Mouse (Mus musculus) monocyte, adult 2 months (primary cell): ENCODE data around the gene Wdpcp.

Source experiments
- DNase-seq, 2 experiments: peaks; one replicate each; pipeline ENCODE4 v3.0.0; 2022; ENCODE audit warnings: low spot score in 2 of 2, low read depth in 1 of 2

Gene Wdpcp

DNA sequence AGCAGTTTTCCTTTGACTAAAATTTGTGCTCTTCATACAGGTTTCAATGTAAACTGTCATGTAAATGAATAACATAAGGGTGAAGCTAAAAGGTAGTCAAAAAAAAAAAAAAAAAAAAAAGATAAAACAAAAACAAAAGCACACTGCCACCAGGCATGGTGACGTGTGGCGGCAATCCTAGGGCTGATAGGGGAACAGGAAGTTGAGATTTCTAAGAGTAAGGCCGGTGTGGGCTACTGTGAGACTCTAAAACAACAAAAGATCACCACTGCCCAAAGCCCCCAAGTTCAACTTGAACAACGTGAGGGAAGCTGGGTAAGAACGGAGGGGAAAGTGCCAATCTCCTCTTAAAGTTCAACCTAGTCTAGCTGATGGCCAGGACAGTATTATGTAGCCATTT is 3.0 kb upstream of the Wdpcp start:
- no peak for DNase-seq

- no peak for DNase-seq
Observed at GRCm38 (mm10) chr11:21569456-21570108, 2.5 kb upstream of the Wdpcp start.

DNA sequence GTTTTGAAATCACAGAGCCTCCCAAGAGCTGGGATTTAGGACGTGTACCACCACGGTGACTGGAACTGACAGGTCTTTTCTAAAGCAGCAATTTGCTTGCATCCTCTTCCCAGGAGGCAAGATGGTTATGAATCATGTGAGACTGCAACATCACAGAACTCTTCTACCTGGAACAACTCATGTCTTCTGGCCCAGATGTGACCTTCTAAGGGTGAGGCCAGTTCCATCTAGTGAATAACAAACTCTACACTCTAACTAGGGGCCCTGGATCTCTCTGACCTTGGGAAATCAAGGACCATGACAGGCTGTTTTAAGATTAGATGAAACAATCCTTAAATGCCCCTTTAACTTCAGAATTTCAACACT is 1.9 kb upstream of the Wdpcp start:
- DNase-seq = no peak

DNA sequence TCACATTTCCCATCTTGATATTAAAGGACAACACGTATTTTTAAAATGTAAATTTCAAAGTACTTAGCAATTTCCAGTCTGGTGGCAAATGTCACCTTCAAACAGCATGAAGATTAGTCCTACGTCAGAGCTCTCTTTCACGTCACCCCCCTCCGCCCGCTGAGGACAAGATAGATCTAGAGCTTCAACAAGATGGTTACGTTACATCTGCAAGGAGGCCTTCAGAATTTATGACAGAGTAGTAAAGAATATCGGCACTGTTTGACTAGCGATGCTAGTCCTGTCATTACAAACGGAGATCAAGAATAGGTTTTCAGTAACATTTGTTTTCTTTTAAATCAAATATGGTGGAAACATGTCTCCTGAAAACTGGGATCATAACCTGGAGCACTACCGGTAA is 1.1 kb upstream of the Wdpcp start:
- no peak for DNase-seq

GRCm38 (mm10) chr11:21581472-21581871 is 9.4 kb downstream of the Wdpcp start:
- no peak for DNase-seq

- DNase-seq = no peak
Observed at GRCm38 (mm10) chr11:21583286-21583685, 11.3 kb downstream of the Wdpcp start.

- no peak for DNase-seq
Observed at GRCm38 (mm10) chr11:21602497-21602896, 30.5 kb downstream of the Wdpcp start.

GRCm38 (mm10) chr11:21615915-21616314 is 43.9 kb downstream of the Wdpcp start:
- DNase-seq = no peak

DNA sequence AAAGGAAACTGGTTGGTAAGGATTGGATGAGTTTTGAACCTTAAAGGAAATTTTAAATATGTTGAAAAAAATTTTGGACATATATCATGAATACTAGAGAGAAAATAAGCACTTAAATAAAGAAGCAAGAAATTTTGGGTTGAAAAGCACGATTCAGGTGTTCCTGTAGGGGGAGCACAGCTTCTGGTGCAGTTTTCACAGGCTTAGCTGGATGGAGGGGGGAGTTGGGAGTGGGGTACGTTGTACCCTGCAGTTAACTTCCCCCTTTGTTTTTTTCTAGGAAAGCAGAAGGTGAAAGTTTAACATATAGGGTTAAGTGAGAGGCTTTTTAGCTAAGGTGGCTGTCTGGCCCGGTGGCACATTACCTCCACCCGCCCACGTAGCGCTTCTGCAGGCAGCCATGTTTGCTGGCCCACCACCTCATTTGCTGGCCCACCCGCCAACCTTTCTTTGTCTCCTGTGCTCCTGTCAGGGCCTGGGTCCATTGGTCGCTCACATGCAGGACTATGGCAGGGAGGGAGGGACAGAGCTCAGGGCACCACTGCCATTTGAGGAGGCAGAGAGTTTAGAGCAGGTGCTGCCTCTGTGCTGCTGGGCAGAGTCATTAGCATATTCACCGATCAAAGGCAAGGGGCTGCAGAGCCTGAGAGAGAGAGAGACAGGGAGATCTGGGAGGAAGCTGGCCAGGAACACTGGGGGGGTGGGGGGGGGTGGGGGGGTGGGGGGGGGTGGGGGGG is 62.3 kb downstream of the Wdpcp start:
- no peak for DNase-seq

- no peak for DNase-seq
Observed at GRCm38 (mm10) chr11:21638341-21638740, 66.3 kb downstream of the Wdpcp start.

DNA sequence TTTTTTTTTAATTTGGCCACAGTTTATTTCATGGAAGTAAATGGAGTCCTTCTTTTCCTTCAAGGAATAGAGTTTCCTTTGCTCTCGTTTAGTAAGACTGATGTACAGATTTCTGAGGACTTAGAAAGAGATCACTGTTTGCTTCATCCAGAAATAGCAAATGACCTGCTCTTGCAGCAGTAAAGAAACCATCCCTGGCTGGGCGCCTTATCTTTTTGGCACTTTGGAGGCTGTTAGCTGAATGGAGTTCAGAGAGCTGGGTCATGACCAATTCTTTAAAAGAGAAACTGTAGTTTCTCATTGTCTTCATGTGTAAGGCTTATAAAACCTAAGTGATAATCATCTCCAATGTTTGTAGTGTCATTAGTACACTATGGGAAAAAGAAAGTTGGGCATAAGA is 67.5 kb downstream of the Wdpcp start:
- DNase-seq = no peak

- DNase-seq = no peak
Observed at GRCm38 (mm10) chr11:21644231-21644630, 72.2 kb downstream of the Wdpcp start.

- no peak for DNase-seq
Observed at GRCm38 (mm10) chr11:21646136-21646535, 74.1 kb downstream of the Wdpcp start.

- no peak for DNase-seq
Observed at GRCm38 (mm10) chr11:21658985-21659384, 87.0 kb downstream of the Wdpcp start.

DNA sequence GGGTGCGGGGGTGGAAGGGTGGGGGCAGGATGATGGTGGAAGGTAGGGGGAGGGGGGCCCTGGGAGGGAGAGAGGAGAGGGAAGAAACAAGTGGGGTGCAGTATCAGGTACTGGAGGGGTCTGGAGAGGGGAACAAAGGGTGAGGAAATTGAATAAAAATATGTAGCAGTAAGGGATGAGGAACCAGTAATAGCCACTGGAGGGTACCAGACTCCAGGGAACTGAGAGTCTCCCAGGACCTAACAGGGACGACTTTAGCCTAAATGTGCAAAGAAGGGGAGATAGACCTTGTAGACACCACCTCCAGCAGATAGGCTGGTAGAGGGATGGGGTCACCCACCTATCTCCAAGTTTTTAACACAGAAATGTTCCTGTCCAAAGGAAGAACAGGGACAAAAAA is 105.0 kb downstream of the Wdpcp start:
- no peak for DNase-seq

- DNase-seq = no peak
Observed at GRCm38 (mm10) chr11:21688441-21688840, 116.4 kb downstream of the Wdpcp start.

GRCm38 (mm10) chr11:21690730-21691129 is 118.7 kb downstream of the Wdpcp start:
- no peak for DNase-seq

DNA sequence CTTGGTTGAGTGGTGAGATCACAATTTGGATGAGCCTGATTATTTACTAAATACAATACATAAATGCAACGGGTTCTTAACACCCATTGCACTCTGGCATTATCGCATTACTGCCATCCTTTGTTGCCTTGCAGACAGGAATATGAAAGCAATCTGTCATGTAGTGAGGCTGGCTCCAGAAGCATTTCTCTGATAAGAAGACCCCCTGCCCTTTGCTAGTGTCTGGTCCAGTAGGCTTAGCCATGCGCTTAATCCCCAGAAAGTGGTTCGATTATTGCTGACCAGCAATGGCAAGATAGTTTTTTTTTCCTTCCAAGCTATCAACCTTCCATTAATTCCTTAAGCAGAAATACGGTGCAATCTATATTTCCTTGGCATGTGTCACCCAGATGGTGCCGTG is 122.1 kb downstream of the Wdpcp start:
- DNase-seq = no peak

DNA sequence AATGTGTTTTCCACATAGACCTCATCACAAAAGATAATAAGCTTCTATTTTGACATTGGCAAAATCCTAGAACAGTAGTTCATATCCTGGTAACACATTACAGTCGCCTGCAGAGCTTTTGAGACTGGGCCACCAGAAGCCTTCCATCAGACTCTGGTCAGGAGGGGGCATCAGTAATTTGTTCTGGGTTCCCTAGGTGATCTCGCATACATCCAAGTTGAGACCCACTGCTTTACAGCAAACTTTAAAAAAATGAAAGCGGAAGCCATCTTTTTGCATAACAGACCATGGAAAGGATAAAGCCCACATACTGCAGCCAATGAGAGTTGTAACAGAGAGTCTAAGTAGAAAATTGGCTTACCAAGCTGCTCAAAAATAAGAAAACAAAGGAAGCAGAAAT is 125.6 kb downstream of the Wdpcp start:
- no peak for DNase-seq

DNA sequence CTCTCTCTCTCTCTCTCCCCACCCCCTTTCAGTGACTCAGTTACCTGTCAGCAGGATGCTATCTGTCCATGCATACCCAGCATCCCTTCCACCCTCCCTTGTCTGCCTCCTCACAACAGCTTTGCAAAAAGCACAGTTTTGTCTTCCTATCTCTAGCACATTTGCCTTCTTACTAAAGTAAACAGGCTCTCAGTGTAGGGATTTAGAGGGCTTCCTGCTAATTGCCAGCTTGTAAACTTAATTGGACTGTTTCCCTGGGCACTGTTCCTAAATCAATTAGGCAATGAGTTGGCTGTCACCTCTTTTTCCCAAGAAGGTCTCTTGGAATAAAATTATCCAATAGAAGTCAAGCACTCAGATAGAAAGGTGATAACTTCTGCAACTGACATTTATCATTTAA is 141.5 kb downstream of the Wdpcp start:
- DNase-seq = no peak

- DNase-seq = no peak
Observed at GRCm38 (mm10) chr11:21714065-21714464, 142.0 kb downstream of the Wdpcp start.

GRCm38 (mm10) chr11:21726329-21726728 is 154.3 kb downstream of the Wdpcp start:
- no peak for DNase-seq

- DNase-seq = no peak
Observed at GRCm38 (mm10) chr11:21729056-21729455, 157.0 kb downstream of the Wdpcp start.
